Mouse (Mus musculus) embryonic fibroblast, embryonic 13.5 days (primary cell): ENCODE data around the gene Zfand6. TPM values are rescaled to one million over a fixed set of nuclear protein-coding genes. Genes with fewer than 3 reads are reported as not detected.

ENCODE experiments used
- H3K27ac ChIP-seq: 2 replicates; pipeline ENCODE4 v1.5.1; 2012; ENCODE audit warnings: low read length, control low read depth, inconsistent platforms; ENCODE audit not compliant: insufficient read depth
- H3K4me1 ChIP-seq: 2 replicates; pipeline ENCODE4 v1.6.1; 2011; ENCODE audit warnings: low read length; ENCODE audit not compliant: control insufficient read depth, insufficient read depth
- H3K4me3 ChIP-seq: 2 replicates; pipeline ENCODE4 v1.5.1; 2011; ENCODE audit warnings: mild to moderate bottlenecking, control low read depth, low read length; ENCODE audit not compliant: insufficient read depth
- CTCF ChIP-seq: IDR thresholded peaks from 2 replicates; pipeline ENCODE4 v1.5.1; 2011; ENCODE audit warnings: mild to moderate bottlenecking, control low read depth, low read length, moderate library complexity, borderline replicate concordance; ENCODE audit not compliant: insufficient read depth
- POLR2A ChIP-seq: IDR thresholded peaks from 2 replicates; pipeline ENCODE4 v1.6.1; 2011; ENCODE audit warnings: low read depth, mild to moderate bottlenecking, control low read depth, low read length, moderate library complexity
- polyA plus RNA-seq: library from polyadenylated mRNA; stranded (reverse); fragments of >200 nt; gene quantifications from 2 replicates; pipeline ENCODE4 v1.2.4, GENCODE M21; 2011; ENCODE audit warnings: low read depth; ENCODE audit not compliant: missing spikeins, insufficient read length

Gene Zfand6
- polyA plus RNA-seq, 1 experiment: 123 TPM

- no peak overlapping the region for H3K27ac ChIP-seq
- H3K4me1 ChIP-seq: no peaks in the 10 kb centered on the region
- H3K4me3 ChIP-seq: no peak overlapping the region; the same call in 1 of the 2 replicates
- no peak for TF ChIP-seq CTCF
- TF ChIP-seq POLR2A: no peak
Measured at GRCm38 (mm10) chr7:84687653-84688580, 1.8 kb downstream of the Zfand6 start.

GRCm38 (mm10) chr7:84686380-84686779 is 3.4 kb downstream of the Zfand6 start:
- Histone ChIP-seq H3K4me3 (no peak overlapping the region), H3K27ac (no peak overlapping the region), H3K4me1 (no peaks in the 10 kb centered on the region)
- TF ChIP-seq CTCF (no peak), POLR2A (no peak)

GRCm38 (mm10) chr7:84684675-84685074 is 5.1 kb downstream of the Zfand6 start:
- Histone ChIP-seq H3K27ac (no peak overlapping the region), H3K4me1 (peaks cover 3% of the 10 kb centered on the region), H3K4me3 (no peak overlapping the region)
- TF ChIP-seq POLR2A (no peak), CTCF (no peak)

GRCm38 (mm10) chr7:84681558-84681957 is 8.2 kb downstream of the Zfand6 start:
- H3K27ac ChIP-seq: no peak overlapping the region
- peaks cover 3% of the 10 kb centered on the region for H3K4me1 ChIP-seq
- H3K4me3 ChIP-seq: no peak overlapping the region
- TF ChIP-seq CTCF (no peak), POLR2A (no peak)

- H3K27ac ChIP-seq: no peak overlapping the region
- TF ChIP-seq POLR2A (no peak), CTCF (no peak)
- H3K4me1 ChIP-seq: peaks cover 3% of the 10 kb centered on the region
- no peak overlapping the region for H3K4me3 ChIP-seq
Measured at GRCm38 (mm10) chr7:84680931-84681330, 8.8 kb downstream of the Zfand6 start.

- Histone ChIP-seq H3K27ac (peak overlapping the region; percentile 71; the same call in 1 of the 2 replicates), H3K4me3 (peak overlapping the region; percentile 29)
- TF ChIP-seq POLR2A: no peak
- TF ChIP-seq CTCF: no peak
Measured at GRCm38 (mm10) chr7:84680092-84680491, 9.7 kb downstream of the Zfand6 start.

GRCm38 (mm10) chr7:84679264-84679663 is 10.5 kb downstream of the Zfand6 start:
- Histone ChIP-seq H3K4me3 (peak overlapping the region; percentile 16), H3K27ac (no peak overlapping the region), H3K4me1 (peaks cover 3% of the 10 kb centered on the region)
- TF ChIP-seq CTCF (no peak), POLR2A (peak; percentile 22; the same call in 1 of the 2 replicates)

More at GRCm38 (mm10) chr7:84680092-84680491, 9.7 kb downstream of the Zfand6 start:
- peaks cover 3% of the 10 kb centered on the region for H3K4me1 ChIP-seq

- no peak overlapping the region for H3K27ac ChIP-seq
- H3K4me1 ChIP-seq: no peaks in the 10 kb centered on the region
- H3K4me3 ChIP-seq: no peak overlapping the region
- no peak for TF ChIP-seq POLR2A
- TF ChIP-seq CTCF: no peak
Measured at GRCm38 (mm10) chr7:84673103-84673502, 16.7 kb downstream of the Zfand6 start.

GRCm38 (mm10) chr7:84669554-84670152 is 20.1 kb downstream of the Zfand6 start:
- Histone ChIP-seq H3K4me1 (no peaks in the 10 kb centered on the region), H3K27ac (no peak overlapping the region), H3K4me3 (no peak overlapping the region)
- no peak for TF ChIP-seq POLR2A
- no peak for TF ChIP-seq CTCF

- no peak overlapping the region for H3K27ac ChIP-seq
- no peaks in the 10 kb centered on the region for H3K4me1 ChIP-seq
- TF ChIP-seq POLR2A (no peak), CTCF (no peak)
- H3K4me3 ChIP-seq: no peak overlapping the region
Measured at GRCm38 (mm10) chr7:84667946-84668345, 21.8 kb downstream of the Zfand6 start.
